Mouse (Mus musculus): ENCODE data around the gene Olfr1221. TPM values are rescaled to one million over a fixed set of nuclear protein-coding genes. Genes with fewer than 3 reads are reported as not detected.
"Not testable (repeated sequence)": the region's sequence is repeated elsewhere in the genome, so short reads cannot be mapped to it uniquely, and the experiment has no call there.

The Olfr1221 gene
- total RNA-seq (2021) = not detected

- no peak for DNase-seq
Measured at GRCm38 (mm10) chr2:89117183-89117582, at the start of gene Olfr1221. Gene Olfr1221, minus strand, starts transcription at chr2:89117283.

- not testable (repeated sequence) for DNase-seq
Measured at GRCm38 (mm10) chr2:89164711-89165110, 47.6 kb upstream of the Olfr1221 start.

- DNase-seq = not testable (repeated sequence)
Measured at GRCm38 (mm10) chr2:89163991-89164390, 46.9 kb upstream of the Olfr1221 start, which contains the start of gene Olfr1224-ps1. Gene Olfr1224-ps1, minus strand, starts transcription at chr2:89164091.

- no peak for DNase-seq
Measured at GRCm38 (mm10) chr2:89151460-89151859, 34.4 kb upstream of the Olfr1221 start, which contains the start of gene Olfr1223. Gene Olfr1223, minus strand, starts transcription at chr2:89151560.

GRCm38 (mm10) chr2:89132954-89133353, 15.9 kb upstream of the Olfr1221 start, which contains the start of gene Olfr1222:
Gene Olfr1222, minus strand, starts transcription at chr2:89133054.
- DNase-seq = no peak

- DNase-seq = no peak
Measured at GRCm38 (mm10) chr2:89106735-89107134, 10.3 kb downstream of the Olfr1221 start, which contains the start of gene Olfr1220. Gene Olfr1220, minus strand, starts transcription at chr2:89106835.

- DNase-seq = no peak
Measured at GRCm38 (mm10) chr2:89105651-89106050, 11.4 kb downstream of the Olfr1221 start.

- no peak for DNase-seq
Measured at GRCm38 (mm10) chr2:89093848-89094247, 23.2 kb downstream of the Olfr1221 start.

GRCm38 (mm10) chr2:89083413-89083812, 33.7 kb downstream of the Olfr1221 start, which contains the start of gene Olfr1219:
Gene Olfr1219, minus strand, starts transcription at chr2:89083513.
- no peak for DNase-seq

GRCm38 (mm10) chr2:89081487-89081886, 35.6 kb downstream of the Olfr1221 start:
- DNase-seq = no peak

- no peak for DNase-seq
Measured at GRCm38 (mm10) chr2:89061087-89061486, 56.0 kb downstream of the Olfr1221 start, which contains the start of gene Olfr1218. Gene Olfr1218, minus strand, starts transcription at chr2:89061187.

Other genes with a start within 250 kb of the Olfr1221 start
- gene Olfr1208, start 215.0 kb downstream of the Olfr1221 start, total RNA-seq (2021) = not detected
- gene Olfr1209, start 202.1 kb downstream of the Olfr1221 start, total RNA-seq (2021) = not detected
- gene Olfr1211, start 179.2 kb downstream of the Olfr1221 start, total RNA-seq (2021) = not detected
- gene Olfr1212, start 163.3 kb downstream of the Olfr1221 start, total RNA-seq (2021) = not detected
- not detected for gene Gm13762, start 137.0 kb downstream of the Olfr1221 start, total RNA-seq (2021)
- gene Olfr1214, start 124.6 kb downstream of the Olfr1221 start, total RNA-seq (2021) = not detected
- not detected for gene Olfr1215, start 110.3 kb downstream of the Olfr1221 start, total RNA-seq (2021)
- gene Olfr1216, start 98.9 kb downstream of the Olfr1221 start, total RNA-seq (2021) = not detected
- gene Olfr1217, start 85.2 kb downstream of the Olfr1221 start, total RNA-seq (2021) = not detected
- gene Olfr1218, start 56.1 kb downstream of the Olfr1221 start, total RNA-seq (2021) = not detected
- not detected for gene Olfr1219, start 33.8 kb downstream of the Olfr1221 start, total RNA-seq (2021)
- gene Olfr1220, start 10.4 kb downstream of the Olfr1221 start, total RNA-seq (2021) = not detected
- not detected for gene Olfr1222, start 15.8 kb upstream of the Olfr1221 start, total RNA-seq (2021)
- gene Olfr1223, start 34.3 kb upstream of the Olfr1221 start, total RNA-seq (2021) = not detected
- gene Olfr1224-ps1, start 46.8 kb upstream of the Olfr1221 start, total RNA-seq (2021) = not detected
- not detected for gene Olfr1225, start 57.4 kb upstream of the Olfr1221 start, total RNA-seq (2021)
- gene Olfr1226, start 82.8 kb upstream of the Olfr1221 start, total RNA-seq (2021) = not detected
- not detected for gene Olfr1228, start 136.8 kb upstream of the Olfr1221 start, total RNA-seq (2021)
- gene Olfr1229, start 170.7 kb upstream of the Olfr1221 start, total RNA-seq (2021) = not detected
- not detected for gene Olfr1230, start 180.0 kb upstream of the Olfr1221 start, total RNA-seq (2021)
- gene Olfr1231, start 189.8 kb upstream of the Olfr1221 start, total RNA-seq (2021) = not detected
- gene Olfr1232, start 212.4 kb upstream of the Olfr1221 start, total RNA-seq (2021) = not detected
- not detected for gene Olfr1233, start 225.1 kb upstream of the Olfr1221 start, total RNA-seq (2021)
- not detected for gene Olfr1234, start 247.6 kb upstream of the Olfr1221 start, total RNA-seq (2021)

Measured in layer of hippocampus, postnatal 36 days (tissue).